Mouse (Mus musculus) adrenal gland, postnatal 25 days (tissue): Measurements from ENCODE around the gene Fibcd1. TPM values are rescaled to one million over a fixed set of nuclear protein-coding genes. Genes with fewer than 3 reads are reported as not detected.

Experiments used
- DNase-seq: peaks from one replicate; pipeline ENCODE4 v3.0.0; 2021; ENCODE audit warnings: mixed read lengths
- total RNA-seq: library from RNA; stranded (reverse); gene quantifications from 2 replicates; pipeline ENCODE4 v1.2.3, GENCODE M21; 2021

The Fibcd1 gene
- total RNA-seq, 1 experiment from 2014 or later, result 0.06 TPM

DNA sequence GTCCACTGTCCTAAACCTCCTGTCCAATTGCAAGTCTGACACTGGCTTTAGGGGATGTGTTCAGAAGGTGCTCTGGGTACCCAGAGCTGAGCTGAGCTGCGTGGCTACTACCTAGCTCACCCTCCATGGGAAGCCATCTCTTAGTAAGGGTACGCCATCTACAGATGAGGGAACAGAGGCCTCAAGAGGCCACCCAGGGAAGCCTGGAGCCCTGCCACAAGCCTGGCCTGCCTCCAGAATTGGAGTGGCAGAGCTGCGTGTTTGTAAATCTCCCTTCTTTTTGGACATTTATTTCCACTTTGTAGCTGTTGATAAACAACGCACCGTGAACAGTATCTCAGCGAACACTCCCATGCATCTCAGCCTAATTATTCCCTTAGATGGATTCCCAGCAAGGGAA lies 11.4 kb upstream of the Fibcd1 start:
- peak; percentile 58 for DNase-seq

- DNase-seq, result no peak
Observed at GRCm38 (mm10) chr2:31855991-31856390, 10.2 kb upstream of the Fibcd1 start.

GRCm38 (mm10) chr2:31850141-31850540 lies 4.3 kb upstream of the Fibcd1 start:
- DNase-seq, result peak; percentile 17

- no peak for DNase-seq
Observed at GRCm38 (mm10) chr2:31847908-31848307, 2.1 kb upstream of the Fibcd1 start.

GRCm38 (mm10) chr2:31846692-31847660 lies 1.2 kb upstream of the Fibcd1 start:
- DNase-seq, result no peak

- DNase-seq, result no peak
Observed at GRCm38 (mm10) chr2:31845512-31845895, 301 bp downstream of the Fibcd1 start.

DNA sequence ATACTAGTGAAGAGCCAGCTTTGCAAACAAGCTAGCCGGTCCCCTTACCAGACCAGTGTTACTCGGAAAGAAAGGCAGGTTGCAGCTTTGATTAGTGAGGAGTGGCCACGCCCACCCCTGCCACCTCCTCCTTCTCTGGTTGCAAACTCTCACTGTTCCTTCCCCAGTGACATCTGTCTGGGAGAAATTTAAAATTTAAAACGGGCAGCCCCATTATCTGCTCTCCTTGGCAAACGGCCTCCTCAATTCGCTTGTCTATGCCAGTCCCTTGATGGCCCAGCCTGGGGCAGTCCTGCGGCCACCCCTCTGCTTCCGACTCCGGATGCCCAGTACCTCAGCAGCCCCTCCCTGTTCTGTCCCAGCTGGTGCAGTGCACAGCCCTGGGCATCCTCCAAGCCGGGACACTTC lies 1.1 kb downstream of the Fibcd1 start:
- DNase-seq, result no peak

DNA sequence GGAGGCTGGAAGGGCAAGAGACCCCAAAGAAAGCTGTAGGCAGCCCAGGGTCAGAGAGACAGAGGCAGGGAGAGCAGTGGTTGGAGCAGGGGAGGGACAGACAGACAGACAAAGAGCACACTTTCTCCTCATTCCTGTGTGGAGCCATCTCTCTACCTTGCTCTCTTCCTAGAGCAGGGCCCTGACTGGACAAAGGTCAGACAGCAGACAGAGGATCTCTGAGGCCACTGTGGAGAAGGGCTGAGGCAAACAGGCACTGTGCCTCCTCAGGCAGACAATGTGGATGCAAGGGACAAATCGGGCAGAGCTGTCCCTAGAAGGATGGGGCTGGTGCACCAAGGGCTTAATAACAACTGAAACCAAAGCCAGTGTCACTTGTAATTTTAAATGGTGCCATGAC lies 6.9 kb downstream of the Fibcd1 start:
- DNase-seq, result no peak

GRCm38 (mm10) chr2:31836985-31837384 lies 8.8 kb downstream of the Fibcd1 start:
- no peak for DNase-seq

DNA sequence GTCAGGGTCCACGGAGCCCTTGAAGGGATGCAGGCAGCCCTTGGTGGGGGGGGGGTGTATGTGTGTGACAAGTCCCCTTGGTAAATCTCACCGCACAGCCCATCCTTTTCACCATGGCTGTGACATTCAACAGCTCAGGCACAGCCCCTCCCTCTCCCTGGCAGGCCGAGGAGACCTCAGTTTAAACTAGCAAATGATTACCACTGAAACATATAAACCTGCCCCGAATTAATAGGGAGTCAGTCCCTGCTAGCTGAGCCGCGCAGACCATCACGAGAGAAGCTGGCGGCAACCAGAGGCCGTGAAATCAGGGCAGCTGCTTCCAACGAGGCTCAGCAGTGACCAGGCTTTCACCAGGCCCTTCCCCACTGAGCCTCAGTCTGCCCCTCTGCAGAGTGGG lies 9.7 kb downstream of the Fibcd1 start:
- DNase-seq, result no peak

GRCm38 (mm10) chr2:31828311-31828825 lies 17.4 kb downstream of the Fibcd1 start:
- no peak for DNase-seq

- DNase-seq, result peak; percentile 70
Observed at GRCm38 (mm10) chr2:31827877-31828276, 17.9 kb downstream of the Fibcd1 start.

DNA sequence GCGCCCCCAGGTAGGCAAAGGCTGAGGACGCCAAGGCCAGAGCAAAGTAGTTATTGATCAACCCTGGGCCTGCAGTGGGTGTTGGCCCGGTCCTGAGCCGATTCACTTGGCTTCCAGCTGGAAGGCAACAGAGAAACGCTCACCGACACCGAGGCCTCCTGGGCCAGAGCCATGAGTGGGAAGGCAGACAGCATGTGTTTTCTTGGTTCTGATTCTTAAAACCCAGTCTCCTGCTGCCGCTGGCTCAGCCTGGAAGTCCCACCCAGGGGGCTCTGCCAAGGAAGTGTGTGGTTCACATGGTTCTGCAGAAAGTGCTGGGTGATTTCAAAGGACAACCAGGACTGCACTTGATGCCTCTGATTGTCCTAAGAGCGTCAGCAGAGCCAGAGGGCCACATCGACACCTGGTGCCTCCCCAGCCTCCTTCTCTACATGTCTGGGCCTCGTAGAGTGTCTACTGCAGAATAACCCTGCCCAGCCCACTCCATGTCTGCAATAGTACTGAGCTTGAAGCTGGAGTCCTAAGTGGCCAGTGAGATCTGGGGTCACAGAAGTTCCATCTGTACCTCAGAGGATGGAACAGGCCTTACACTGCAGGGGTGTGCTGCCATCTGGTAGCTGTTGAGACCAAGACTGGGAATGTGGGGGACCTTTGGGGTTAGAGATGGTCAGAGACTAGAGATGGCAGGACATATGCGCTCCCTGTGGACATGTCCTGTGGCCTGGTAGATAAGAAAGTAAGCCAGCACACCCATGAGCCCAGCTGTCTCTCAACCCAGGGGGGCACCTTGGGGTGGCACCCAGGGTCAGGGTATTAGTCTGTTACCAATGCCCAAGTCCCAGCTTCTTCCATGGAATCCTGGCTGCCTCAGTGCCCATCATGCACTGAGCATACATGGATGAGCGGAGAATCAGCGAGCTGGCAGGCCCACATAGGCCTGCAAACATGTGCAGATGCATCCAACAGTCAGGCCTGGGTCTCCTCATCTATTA lies 19.4 kb downstream of the Fibcd1 start:
- no peak for DNase-seq

GRCm38 (mm10) chr2:31825469-31825911 lies 20.3 kb downstream of the Fibcd1 start:
- DNase-seq, result no peak

DNA sequence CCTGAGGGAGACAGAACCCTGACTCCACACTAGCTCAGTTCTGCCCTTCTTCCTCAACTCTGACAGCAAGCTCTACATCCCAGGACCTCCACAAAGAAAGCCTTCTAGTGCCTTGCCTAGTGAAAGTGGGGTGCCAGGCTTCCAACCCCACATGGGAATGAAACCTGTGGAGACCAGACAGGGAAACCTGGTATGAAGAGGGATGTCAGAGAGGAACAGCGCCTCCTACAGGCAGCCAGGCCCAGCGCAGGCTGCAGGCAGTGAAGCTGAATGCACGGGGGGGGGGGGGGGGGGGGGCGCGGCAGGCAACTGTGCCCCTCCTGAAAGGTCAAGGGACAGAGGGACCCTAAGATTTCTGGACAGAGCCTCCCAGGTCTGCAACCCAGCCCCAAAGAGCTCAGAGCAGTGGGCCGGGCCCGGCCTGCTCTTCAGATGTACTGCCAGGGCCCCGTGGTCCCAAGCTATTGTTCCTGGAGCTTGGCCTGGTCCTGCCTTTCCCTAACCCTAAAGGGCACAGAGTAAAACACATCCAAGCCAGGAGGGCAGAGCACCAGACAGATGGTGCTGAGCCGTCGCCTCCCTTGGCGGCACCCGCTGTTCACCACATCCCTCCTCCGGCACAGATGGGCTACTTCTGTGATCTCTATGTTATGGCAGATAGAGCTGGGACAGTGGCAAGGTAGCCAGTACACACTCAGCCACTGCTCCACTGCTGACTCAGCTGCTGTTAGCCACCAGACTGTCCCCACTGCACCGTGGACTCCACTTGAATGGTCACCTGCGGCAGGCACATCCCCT lies 21.7 kb downstream of the Fibcd1 start:
- no peak for DNase-seq

DNA sequence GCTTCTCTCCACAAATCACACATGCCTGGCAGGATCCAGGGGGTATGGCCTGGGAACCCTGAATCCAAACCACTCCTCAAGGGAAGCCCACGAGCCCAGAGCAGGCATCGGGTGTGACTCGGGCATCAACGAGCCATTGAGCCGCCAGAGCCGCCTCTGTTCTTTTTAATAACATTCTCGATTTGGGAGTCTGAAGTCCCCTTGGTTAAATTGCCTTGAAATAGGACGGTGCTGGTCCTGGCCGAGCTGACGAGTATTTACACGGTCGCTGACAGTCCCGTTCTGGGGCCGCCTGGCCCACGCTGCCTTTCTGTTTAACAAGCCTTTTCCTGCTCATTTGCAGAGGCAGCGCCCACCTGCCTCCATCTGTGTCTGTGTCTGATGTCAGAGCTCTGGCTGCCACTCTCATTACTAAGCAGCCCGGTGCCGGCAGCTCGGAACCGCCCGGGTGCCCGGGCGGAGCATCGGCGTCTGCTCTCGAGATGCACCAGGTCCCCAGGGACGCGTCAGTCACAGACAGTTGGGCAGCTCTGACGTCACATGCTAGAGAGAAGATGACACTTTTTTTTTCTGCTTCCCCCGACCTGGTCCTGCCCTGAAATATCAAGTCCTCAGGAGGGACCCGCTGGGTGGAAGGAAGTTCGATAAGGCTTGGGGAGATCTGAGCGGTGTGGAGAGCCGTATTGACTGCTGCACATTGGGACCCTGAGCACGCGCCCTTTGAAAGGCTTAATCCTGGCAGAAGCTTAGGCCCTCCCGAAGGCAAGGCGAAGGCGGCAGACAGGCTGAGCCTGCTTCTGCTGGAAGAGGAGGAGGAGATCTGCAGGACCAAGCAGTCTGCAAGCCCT lies 23.1 kb downstream of the Fibcd1 start:
- DNase-seq, result no peak

DNA sequence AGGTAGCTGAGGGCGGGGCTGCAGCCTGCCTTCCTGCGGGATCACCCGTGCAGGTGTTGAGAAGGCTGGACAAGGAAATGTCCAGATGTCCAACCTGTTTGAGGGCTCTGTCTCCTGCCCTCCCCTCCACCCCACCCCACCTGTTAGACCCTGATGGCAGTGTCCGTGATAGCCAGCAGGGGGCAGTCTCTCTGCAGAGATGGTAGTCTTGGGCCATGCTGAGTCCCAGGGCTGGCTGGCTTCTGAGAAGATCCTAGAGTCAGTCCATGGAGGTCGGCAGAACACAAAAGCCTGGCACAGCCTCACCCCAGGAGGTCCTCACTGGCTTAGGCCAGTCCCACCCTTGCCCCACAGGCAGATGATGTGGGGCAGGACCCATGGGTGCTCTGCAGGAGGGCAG lies 30.4 kb downstream of the Fibcd1 start:
- peak; percentile 58 for DNase-seq

DNA sequence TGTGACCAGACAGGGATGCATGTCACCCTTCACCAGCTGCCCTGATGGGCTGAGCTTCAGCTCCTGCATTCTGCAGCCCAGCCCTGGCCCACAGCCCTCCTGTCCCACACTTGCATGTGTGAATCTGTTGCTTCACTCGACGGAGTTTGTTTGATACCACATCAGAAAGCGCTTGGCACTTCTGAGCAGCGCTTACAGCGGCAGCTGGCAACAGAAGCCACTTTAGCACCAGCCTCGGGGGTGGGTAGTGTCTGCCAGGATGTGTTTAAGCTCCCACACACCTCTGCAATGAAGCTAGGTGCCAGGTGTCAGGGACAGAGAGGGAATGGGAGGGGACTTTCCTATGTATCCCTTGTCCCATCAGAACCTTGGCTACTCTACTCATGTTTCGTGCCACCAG lies 31.1 kb downstream of the Fibcd1 start:
- no peak for DNase-seq

DNA sequence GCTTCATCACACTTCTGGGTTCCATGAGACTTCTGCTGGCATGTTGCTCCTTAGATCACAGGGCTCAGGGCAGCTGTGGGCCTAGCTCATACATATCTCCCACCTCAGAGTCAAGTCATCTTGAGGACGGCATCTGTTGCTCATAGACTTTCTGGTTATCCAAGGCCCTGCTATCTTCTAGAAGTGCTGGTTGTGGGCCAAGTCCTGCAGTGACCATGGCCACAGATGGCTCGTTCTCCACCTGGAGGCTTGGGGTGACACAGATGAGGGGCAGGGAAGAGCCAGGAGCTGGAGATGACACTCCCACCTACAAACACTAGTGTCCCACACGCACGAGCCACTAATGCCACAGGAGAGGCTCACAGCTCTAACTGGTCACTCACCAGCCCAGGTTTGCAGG lies 32.2 kb downstream of the Fibcd1 start:
- DNase-seq, result no peak

DNA sequence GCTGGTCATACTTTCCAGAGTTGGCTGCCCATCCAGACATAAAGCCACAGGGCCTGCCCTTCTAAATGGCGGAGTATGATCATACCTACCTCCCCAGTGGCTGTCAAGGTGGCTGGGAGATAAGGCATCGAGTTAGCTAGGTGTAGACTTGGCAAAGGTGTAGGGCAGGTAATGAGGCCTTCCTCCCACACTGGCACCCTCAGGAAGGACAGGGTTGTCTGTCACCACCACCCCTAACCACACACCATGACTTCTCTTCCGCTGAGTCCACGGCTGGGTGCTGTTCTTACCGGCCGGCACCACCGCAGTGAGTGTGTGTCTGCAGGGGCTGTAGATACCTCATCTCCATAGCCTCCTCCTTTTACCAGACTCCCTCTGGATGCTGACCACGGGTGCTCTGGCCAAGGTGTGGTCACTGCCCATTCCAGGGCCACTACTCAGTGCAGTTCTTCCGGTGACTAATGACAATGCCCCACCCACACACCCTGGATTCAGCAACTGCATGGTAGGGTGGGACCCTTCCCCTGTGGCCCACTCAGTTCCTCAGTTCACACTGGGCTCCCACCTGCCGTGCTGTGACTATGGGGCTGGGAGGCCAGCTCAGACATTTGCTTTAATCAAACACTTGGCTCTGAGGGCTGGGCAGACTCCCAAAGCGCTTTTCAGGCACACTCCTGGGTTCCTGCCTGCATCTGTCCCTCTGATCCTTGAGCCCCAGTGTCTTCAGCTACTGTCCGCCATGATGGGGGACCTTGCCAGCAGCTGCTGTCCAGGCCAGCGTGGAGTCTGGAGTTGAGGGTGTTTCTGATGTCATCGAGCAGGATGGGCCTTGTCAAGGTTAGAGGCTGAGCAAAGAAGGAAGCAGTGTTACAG lies 34.5 kb downstream of the Fibcd1 start:
- DNase-seq, result no peak
